Mouse (Mus musculus) adrenal gland, postnatal 10 days (tissue): ENCODE data around the gene Pcca. TPM values are rescaled to one million over a fixed set of nuclear protein-coding genes. Genes with fewer than 3 reads are reported as not detected.

Experiments used
- DNase-seq: peaks from one replicate; pipeline ENCODE4 v3.0.0; 2021; ENCODE audit warnings: mixed read lengths
- total RNA-seq, 2 experiments: library from RNA; stranded (reverse); gene quantifications; 2 replicates each; pipeline ENCODE4 v1.2.3; 2021

Pcca gene
- total RNA-seq, 2 experiments from 2014 or later, result 167 to 170 TPM

DNA sequence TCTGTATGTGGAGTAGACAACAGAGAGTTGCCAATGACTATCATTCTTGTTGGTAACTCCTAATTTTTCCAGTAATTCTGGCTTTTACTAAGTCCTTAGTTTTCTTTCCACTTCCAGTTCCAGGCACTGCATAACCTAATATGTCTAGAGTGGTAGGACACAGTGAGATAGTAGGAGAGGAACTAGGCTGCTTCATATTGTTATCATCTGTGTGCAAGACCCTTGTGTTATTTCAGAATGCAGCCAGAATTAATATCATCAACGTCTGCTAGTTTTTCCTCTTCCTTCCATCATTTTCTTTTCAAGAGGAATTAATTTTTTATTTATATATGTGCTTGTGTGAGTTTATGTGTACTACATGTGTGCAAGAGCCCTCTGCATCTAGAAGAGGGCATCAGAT, 114.1 kb downstream of the Pcca start:
- no peak for DNase-seq

DNA sequence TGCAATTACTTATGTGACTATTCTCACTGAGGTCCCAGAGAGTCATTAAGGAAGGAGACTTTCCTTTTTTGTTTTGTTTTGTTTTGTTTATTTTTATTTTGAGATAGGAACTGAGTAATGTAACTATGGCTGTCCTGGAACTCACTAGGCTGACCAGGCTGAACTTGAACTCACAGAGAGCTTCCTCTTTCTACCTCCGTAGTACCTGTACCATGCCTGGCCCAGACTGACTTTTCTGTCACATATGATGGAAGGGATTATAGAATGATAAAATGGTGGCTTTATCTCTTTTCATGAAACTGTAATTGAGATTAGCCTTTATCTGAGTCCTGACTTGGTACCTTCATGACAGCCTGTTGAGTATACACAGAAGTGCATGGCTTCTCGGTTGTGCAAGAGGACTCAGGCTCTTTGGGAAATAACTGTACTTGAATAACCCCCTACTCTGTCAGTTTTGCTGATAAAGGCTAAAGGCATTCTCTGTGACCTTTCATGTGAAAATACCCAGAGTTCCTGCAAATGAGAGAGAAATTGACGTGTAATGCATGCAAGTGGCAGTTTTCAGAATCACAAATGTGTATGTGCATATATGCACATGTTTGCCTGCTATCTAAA, 115.3 kb downstream of the Pcca start:
- no peak for DNase-seq

DNA sequence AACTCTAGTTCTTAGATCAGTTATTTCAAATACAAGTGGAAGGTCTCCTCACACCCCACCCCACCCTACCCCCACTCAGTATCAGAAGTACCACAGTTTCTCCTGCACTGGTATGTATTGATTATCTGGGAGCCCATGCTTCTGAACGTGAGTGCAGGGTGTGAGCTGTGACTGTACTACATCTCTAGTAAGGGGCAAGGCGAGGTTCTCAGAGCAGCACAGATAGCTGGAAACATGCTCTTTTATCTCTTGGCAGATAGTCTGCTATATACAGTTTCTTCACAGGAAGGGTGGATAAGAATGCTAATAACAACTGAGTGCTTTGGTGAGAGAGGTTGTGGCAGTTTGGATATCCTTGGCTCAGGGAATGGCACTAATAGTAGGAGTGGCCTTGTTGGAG, 117.6 kb downstream of the Pcca start:
- DNase-seq, result no peak

DNA sequence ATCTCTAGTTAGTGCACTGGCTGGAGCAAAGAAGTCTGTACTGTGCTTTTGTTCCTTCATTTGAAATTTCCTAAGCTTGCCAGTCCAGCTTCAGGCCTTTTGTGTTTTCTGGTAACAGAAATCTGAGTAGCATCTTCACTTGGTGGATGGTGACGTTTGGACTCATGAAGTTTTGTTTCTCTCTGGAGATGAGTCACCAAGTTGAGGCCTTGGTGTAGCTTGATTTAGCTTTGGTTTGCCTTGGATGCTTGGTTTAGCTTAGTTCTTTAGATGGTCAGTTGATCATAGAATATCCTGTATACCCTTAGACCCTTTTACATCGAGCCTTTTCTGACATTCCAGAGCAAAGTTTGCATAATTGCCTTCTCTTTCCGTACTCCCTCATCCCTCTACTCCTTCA, 141.5 kb downstream of the Pcca start:
- DNase-seq, result no peak

DNA sequence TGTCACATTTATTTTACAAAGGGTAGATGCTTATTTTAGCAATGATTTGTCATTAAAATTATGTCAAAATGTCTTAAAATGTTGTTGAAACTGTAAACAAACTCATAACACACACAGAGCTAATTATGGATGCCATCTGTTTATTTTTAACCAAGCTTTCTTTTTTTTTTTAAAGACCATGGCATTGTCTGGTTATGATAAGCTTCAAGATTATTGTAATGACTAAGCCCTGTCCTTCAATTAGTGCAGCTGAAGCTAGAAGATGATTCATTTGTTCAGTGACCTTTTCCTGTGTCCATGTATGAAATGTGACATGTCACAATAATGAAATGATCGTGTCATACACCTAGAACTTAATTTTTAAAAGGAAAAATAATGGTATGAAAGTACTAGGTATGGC, 149.5 kb downstream of the Pcca start:
- no peak for DNase-seq

DNA sequence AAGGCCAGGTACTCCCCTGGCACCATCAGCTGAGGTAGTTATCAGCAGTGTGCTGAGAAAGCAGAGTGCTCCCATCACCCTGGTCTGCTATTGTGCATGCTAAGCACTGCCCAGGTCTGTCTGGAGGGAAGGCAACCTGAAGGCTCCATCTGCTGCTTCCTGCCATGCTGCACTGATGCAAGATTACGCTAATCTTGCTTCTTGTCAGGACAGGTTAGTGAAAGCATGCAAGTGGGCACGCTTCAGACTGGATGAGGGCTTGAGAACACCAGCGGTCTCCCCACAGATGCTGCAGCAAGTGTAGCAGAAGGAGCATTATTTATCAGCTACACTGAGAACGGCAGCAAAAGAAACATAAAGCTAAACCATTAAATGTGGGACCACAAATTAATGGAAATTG, 150.1 kb downstream of the Pcca start:
- DNase-seq, result no peak

DNA sequence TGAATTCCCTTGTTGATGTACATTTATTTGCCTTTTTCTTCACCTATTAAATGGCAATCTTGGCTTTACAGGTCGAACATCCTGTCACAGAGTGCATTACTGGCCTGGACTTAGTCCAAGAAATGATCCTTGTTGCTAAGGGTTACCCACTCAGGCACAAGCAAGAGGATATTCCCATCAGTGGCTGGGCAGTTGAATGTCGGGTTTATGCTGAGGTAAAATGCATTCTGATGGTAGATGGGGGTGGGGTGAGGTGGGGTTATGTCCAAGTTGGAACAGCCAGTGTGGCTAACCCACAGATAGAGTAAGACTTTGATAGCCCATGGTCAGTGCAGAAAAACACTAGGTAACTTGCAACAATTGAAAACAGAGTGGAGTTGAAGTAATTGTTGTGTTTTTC, 150.7 kb downstream of the Pcca start:
- DNase-seq, result no peak

DNA sequence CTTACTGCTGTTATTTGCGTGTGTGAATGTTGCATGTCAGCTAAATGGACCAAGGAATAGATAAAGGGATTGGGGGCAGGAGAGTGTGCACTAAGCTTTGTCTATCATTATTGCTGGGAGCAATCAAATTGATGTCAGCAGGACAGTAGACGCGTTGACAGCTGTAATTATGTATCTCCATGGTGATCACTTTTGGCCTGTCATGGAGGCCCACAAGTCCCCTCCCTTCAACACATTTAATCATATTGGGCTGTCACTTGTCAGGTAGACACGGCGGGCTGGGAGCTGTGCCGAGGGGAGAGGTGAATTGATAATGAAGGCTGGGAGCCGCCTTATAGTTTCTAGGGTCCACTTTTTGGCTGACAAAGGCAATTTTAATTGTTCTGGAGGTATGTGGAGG, 153.3 kb downstream of the Pcca start:
- DNase-seq, result no peak

DNA sequence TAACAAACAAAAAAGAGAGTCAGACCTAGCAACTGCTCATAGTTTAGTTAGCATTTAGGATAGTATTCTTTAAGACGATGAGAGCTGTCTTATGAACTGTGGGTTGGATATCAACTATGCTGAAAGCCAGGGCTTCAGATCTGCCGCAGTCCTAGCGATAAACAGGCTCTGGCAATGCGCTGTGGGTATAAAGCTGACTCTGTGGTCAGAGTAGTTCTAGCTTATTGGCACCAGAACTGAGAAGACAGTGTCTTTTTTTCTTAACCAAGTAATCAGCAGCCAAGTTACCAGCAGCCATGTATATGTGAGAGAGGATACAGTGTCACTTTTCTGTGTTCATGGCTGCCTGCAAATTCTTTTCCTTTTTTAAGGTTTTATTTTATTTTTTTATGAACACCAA, 154.3 kb downstream of the Pcca start:
- no peak for DNase-seq

DNA sequence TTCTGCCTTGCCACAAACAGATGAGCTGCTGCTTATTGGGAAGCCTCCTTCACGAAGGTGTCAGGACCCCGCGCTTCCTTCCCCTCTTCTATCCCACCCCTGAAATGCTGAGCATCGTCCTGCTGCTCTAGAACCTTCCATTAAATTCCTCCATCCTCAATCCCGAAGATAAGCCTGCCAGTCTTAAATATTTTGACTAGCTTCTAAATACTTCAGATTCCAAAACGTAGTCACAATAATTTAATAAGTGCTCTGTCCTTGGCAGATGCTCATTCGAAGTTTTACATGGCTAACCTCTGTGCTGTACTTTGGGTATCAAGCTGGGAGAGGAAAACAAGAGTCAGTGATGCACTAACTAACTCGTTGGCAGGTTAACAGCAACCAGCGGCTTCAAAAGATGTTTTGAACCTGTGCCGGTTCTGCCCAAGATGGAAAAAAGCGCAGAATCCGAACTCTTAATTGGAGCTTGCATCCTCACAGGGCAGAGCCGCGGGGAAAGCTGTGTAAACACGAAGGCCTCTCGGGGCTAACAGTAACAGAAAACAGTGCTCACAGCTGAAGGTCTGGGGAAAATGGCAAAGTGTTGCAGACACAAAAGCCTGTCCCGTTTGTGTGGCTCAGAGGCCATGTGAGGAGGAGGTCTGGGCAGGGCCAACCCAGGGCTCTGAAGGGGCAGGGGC, 155.2 kb downstream of the Pcca start:
- no peak for DNase-seq

DNA sequence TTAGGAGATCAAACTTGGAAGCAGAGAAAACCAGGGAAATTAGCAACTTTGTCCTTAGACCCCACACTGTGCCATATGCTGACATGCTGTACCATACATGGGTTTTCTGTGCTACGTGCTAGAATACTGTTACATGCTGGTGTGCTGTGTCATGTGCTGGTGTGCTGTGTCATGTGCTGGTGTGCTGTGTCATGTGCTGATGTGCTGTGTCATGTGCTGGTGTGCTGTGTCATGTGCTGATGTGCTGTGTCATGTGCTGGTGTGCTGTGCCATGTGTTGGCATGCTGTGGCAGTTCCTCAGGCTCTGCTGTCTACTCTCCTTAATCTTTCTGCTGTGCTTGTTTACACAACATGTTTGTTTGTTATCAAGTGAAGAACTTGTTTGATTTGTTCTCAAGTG, 157.4 kb downstream of the Pcca start:
- DNase-seq, result no peak

DNA sequence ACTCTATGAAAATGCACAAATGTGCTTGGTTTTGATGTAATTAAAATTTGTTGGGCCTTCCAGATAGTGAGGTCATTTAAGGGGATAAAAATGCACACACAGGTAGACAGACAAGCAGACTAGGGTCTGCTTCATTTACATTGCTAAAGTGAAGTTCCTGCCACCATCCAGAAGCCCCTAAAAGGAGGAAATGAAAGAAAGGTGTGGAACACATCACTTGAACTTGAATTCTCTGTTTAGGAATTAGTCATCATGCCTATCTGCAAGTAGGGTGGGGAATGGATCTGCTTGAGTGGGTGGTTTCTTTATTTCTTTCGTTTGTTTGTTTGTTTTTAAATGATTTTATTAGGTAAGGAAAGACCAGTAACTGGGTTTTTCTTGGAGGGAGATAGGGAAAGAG, 166.2 kb downstream of the Pcca start:
- no peak for DNase-seq

DNA sequence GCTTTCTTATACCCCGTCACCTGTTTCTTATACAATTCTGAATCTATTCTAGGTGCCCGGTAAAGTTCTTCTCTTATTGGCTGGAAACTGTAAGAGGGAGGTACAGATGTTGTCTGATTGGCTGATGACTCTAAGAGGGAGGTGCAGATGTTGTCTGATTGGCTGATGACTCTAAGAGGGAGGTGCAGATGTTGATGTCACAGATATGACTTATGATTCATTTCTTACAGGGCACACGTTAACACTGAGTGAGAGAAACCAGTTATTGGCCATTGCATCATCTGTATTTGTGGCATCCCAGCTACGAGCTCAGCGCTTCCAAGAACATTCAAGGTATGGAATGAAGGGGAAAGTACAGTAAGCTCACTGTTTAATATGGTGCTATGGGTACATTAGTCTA, 179.7 kb downstream of the Pcca start:
- DNase-seq, result no peak

DNA sequence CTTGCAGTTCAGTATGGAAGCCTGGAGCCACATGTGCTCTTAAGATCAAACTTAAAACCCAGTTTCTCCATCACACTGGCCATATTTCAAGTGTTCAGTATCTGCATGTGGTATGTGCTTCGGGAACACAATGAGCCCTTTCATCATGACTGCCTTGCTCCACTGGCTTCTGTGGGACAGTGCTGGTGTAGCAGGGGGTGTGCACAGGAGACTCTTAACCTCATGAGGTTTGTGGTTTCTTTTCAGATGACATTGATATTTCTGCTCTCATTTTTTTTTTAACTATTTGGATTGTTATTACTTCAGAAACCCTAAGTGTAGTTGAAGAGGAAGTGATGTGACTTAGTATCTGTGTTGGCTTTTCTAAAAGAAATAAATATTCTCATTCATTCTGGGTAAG, 180.8 kb downstream of the Pcca start:
- no peak for DNase-seq

DNA sequence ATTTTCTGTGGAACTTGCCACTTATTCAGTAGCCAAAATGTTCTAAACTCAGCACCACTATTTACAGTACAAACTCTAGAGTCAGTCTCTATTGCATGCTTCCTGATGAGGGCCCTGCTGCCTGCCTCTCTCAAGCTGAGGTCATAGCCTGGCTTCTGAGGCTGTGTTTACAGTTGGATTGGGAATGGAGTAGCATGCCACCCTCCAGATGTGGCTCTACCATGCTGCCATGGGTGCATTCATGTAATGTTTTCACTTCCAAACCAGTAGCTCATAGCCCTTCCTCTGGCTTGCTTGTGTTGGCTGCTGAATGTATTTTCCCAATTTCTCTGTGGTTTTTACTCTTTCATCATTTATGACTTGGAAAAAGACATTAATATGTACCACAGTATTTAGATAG, 181.9 kb downstream of the Pcca start:
- no peak for DNase-seq

DNA sequence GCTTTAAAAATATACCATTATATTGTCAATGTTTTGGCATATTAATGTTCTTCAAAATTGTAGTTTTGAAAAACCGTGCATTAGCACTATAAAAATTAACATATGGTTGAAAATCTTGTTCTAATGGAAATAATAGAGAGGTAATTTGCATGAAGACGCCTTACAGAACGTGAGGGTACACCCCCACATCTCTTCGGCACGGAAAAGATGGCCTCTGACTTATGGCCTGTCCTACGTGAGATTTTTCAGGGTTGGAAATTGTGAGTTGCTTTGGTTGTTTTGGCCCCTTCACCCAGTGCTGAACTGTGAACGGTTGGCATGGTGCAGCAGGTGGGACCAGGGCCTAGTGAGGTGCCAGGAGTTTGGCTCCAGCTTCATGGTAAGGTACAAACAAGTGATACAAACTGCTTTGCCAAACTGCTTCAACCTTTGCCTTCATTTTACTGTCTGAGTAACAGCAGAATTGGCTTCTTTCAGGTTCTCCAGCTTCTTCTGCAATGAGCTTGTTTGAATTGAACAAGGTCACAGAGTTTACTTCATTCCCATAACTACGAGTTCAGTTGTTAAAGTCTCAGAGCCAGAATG, 185.5 kb downstream of the Pcca start:
- peak; percentile 35 for DNase-seq

DNA sequence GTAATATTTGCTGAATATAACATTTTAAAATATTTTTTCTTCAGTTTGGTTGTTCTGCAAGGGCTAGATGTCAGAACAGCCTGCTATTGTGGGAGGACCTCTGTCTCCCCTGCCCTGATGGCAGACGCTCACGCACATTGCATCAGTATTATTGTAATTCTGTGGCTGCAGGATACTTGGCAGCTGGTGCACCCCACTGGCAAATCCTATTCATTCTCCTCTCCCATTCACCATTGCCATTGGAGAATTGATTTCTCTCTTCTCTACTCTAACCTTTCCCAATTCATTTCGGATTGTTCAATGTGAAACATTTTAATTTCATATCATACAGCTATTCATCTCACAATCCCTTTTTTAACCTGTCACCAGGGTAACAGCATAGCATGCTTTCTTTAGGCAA, 186.9 kb downstream of the Pcca start:
- peak; percentile 10 for DNase-seq

DNA sequence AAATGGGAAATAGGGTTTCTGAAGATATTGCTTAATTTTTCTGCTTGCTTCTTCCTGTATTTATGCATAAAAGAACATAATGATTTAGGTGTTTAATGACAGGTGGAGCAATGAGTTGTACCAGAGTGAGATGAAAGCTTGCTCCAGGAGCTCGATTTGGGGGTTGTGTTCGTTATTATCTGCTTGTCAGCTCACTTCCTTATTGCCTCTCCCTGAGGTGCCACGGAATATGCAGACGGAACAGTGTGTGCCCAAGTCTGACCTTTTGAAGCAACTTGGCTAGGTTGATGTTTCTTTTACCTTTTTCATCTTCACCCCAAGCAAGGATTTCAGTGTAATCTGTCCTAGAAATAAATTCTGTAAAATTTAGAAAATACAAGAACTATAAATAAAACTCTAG, 187.6 kb downstream of the Pcca start:
- DNase-seq, result no peak

DNA sequence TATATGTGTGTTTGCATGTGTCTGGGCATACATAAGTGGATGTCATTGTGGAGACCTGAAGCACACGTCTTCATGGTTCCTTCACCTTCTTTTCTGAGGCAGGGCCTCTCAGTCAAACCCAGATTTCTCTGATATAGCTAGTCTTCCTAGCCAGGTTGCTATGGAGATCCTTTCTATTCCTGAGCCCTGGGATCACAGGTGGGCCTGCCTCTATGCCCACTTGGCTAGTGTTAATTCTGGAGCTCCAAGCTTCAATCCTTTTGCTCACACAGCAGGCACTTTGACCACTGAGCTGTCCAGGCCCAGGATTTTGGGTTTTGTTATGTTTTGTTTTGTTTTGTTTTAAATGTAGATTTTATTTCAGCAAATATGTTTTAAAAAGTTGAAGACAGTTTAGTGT, 192.3 kb downstream of the Pcca start:
- DNase-seq, result no peak

DNA sequence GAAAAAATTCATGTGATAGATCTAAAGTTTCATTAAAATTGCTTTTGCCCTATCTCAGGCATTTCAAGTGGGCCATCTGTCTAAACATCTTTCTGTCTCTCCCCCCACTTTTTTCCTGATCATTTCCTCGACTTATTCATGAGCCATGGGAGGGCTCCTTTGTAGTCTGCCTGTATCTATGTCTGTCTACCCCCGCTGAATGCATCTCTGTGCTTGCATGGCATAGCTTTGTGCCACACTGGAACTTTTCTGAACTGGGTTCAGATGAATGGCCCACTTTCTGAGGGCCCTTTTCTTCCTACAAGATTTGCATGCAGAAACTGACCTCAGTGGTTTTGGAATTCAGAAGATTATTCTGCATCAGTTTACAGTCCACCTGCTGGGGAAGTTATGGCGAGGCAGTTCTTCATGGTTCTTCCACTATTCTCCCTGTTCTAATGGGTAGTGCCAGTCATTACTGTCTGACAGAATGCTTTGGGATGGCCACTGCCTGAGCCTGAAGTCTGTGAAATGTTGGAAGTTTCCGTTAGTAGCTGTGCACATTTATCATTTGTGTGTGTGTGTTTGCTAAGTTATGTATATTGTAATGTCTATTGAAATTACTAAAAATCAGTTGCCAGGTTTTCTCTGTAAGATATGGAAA, 195.4 kb downstream of the Pcca start:
- no peak for DNase-seq

DNA sequence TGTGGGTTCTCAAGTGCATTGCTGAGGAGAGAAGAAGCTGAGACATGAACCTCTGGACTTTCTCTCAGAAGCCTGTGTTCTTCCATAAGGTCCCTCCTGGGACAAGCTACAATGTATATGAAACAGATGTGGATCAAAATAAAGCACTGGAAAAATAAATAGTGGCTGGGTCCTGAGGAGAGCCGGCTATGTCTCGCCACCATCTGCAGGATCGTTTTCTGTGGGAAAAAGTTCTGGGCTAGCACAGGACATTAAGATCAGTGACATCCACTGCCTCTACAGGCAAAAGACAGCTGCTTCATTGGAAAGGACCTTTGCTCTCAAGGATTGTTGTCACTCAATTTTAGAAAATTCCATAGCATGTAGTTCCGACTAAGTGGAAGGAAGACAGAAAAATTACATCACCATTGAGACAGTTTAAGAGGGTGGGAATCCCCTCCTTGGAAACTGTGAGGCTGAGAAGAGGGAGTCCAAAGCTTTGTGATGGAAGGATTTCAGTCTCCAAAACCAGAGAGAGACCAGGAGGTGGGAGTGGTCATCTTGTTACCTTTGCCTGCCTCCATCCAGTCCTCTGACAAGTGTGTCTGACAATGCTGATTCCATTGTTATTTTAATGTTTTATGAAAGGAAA, 196.9 kb downstream of the Pcca start:
- no peak for DNase-seq

DNA sequence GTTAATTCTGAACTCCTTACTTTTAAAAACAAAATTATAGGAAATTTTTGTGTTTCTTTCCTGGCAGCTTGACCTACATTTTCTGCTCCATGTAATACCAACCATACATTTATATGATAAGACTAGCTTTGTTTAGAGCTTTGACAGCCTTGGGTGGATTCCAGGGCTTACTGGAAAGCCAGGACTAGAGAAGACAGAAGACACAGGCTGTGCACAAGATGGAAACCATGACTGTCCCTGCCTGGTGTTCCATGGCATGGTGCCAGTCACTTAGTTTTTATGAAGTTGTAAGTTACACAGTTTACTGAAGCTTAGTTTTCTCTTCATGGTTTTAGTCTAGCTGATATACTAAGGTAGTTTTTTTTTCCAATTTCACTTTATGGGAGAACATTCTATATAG, 202.7 kb downstream of the Pcca start:
- DNase-seq, result peak; percentile 3
